Mouse (Mus musculus): ENCODE data around the gene Akap13.

GRCm38 (mm10) chr7:75768169-75768568 is 312.8 kb downstream of the Akap13 start:
- TF ChIP-seq MAFK (IDR thresholded peaks at IDR 0.05; ENCODE audit: insufficient read depth, low read depth, low read length) (no peak), CHD2 (IDR thresholded peaks at IDR 0.05; ENCODE audit: low read depth, low read length) (no peak), HCFC1 (IDR thresholded peaks at IDR 0.05; ENCODE audit: borderline replicate concordance, insufficient read depth, low read length) (no peak)
